ENCODE assay signal across 16 mouse cellular contexts in the genomic region with DNA sequence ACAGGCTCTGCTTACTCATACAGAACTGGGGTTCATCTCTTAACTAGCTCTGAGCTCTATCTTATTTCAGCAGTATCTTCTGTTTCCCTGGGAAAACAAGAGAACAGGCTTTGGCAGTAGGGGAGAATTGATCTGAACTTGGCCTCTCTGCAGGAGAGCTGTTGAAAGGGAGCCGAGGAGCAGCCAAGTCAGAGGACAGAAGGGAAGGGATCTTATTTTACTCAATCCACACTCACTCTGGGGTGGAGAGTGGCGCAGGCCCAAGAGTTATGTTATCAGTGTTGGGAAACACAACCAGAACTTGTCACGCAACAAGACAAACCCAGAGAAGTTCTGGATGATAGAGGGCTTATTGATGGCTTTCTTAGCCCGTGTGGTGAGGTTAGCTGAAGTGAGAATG.
DNase-seq lines count a peak whose midpoint lies in the region; ATAC-seq and TF ChIP-seq lines count a peak whose summit lies in the region.
"Had no signal": no experiment of that assay in that cellular context is flagged by ENCODE, and none has a peak within 500 bp of the region (broad histone marks: within the 10 kb centered on the region; RNA-seq: fewer than 3 reads in every experiment).

No protein-coding gene starts in this region.

- peak; percentile 98 for DNase-seq in heart, adult 11 months
- DNase-seq in gastrocnemius, adult 18-20 months (ENCODE audit: low spot score) = peak; percentile 74
- DNase-seq in heart, postnatal 0 days (ENCODE audit: low spot score) = no peak
- DNase-seq in lung, postnatal 25 days (ENCODE audit: low spot score) = peak; percentile 61
- no peak for DNase-seq in kidney, postnatal 14 days
- DNase-seq: cerebellum, postnatal 14 days; right cerebral cortex, postnatal 25 days had no signal

- H3K4me3 ChIP-seq in heart, embryonic 12.5 days = no peak overlapping the region
- H3K4me3 ChIP-seq in heart, postnatal 0 days (ENCODE audit: low read depth, low read length) = no peak overlapping the region
- H3K4me3 ChIP-seq in forebrain, embryonic 12.5 days (replicated peaks) = no peak overlapping the region
- no peak overlapping the region for H3K4me3 ChIP-seq in hindbrain, embryonic 12.5 days
- H3K4me3 ChIP-seq: midbrain, embryonic 13.5 days; neural tube, embryonic 13.5 days; stomach, embryonic 15.5 days had no signal

- WGBS in heart, embryonic 12.5 days = 37% methylated on average over 4 of the region's 4 CpGs
- WGBS in heart, postnatal 0 days = 29% methylated on average over 4 of the region's 4 CpGs
- 83% methylated on average over 4 of the region's 4 CpGs for WGBS in forebrain, embryonic 12.5 days
- WGBS in hindbrain, embryonic 12.5 days = 83% methylated on average over 4 of the region's 4 CpGs

- H3K36me3 ChIP-seq in heart, embryonic 12.5 days = no peaks in the 10 kb centered on the region
- H3K36me3 ChIP-seq in heart, postnatal 0 days (replicated peaks; ENCODE audit: control insufficient read depth, insufficient read depth, low read length) = no peaks in the 10 kb centered on the region
- H3K36me3 ChIP-seq in forebrain, embryonic 12.5 days (replicated peaks) = no peaks in the 10 kb centered on the region
- H3K36me3 ChIP-seq in hindbrain, embryonic 12.5 days = no peaks in the 10 kb centered on the region
- H3K36me3 ChIP-seq: midbrain, embryonic 13.5 days; neural tube, embryonic 13.5 days; stomach, embryonic 15.5 days had no signal

- H3K27ac ChIP-seq in heart, embryonic 12.5 days (ENCODE audit: poor library complexity, severe bottlenecking) = no peak overlapping the region
- H3K27ac ChIP-seq in heart, postnatal 0 days (ENCODE audit: low read depth) = 0 out of 2 replicates have a peak overlapping the region, but pooled peaks have one; percentile 25
- no peak overlapping the region for H3K27ac ChIP-seq in forebrain, embryonic 12.5 days
- no peak overlapping the region for H3K27ac ChIP-seq in hindbrain, embryonic 12.5 days
- H3K27ac ChIP-seq: hindbrain, embryonic 14.5 days; liver, embryonic 14.5 days; midbrain, embryonic 13.5 days; stomach, embryonic 15.5 days had no signal

- no peak overlapping the region for H3K4me2 ChIP-seq in heart, embryonic 12.5 days
- no peak overlapping the region for H3K4me2 ChIP-seq in heart, postnatal 0 days (ENCODE audit: low read depth, low read length)
- H3K4me2 ChIP-seq in forebrain, embryonic 12.5 days = no peak overlapping the region
- H3K4me2 ChIP-seq in hindbrain, embryonic 12.5 days (replicated peaks) = no peak overlapping the region
- H3K4me2 ChIP-seq: hindbrain, embryonic 14.5 days; midbrain, embryonic 13.5 days; neural tube, embryonic 13.5 days; stomach, embryonic 15.5 days had no signal

- no peaks in the 10 kb centered on the region for H3K9me3 ChIP-seq in heart, embryonic 12.5 days (replicated peaks)
- H3K9me3 ChIP-seq in heart, postnatal 0 days (replicated peaks; ENCODE audit: control insufficient read depth, low read length) = no peaks in the 10 kb centered on the region
- H3K9me3 ChIP-seq in forebrain, embryonic 12.5 days = no peaks in the 10 kb centered on the region
- H3K9me3 ChIP-seq in hindbrain, embryonic 12.5 days (replicated peaks) = no peaks in the 10 kb centered on the region
- H3K9me3 ChIP-seq: midbrain, embryonic 13.5 days; neural tube, embryonic 13.5 days; stomach, embryonic 15.5 days had no signal

- peaks cover 17% of the 10 kb centered on the region; the same call in 1 of the 2 replicates for H3K4me1 ChIP-seq in heart, embryonic 12.5 days (replicated peaks)
- H3K4me1 ChIP-seq in heart, postnatal 0 days (ENCODE audit: control insufficient read depth, insufficient read depth) = peaks cover 6% of the 10 kb centered on the region; the same call in 1 of the 2 replicates
- peaks cover 5% of the 10 kb centered on the region; the same call in 1 of the 2 replicates for H3K4me1 ChIP-seq in forebrain, embryonic 12.5 days
- no peaks in the 10 kb centered on the region; the same call in none of the 2 replicates for H3K4me1 ChIP-seq in hindbrain, embryonic 12.5 days
- H3K4me1 ChIP-seq: stomach, embryonic 15.5 days had no signal

- ATAC-seq in heart, embryonic 12.5 days (ENCODE audit: insufficient number of reproducible peaks, low FRiP score) = no peak
- ATAC-seq in heart, postnatal 0 days (ENCODE audit: insufficient read depth, low read depth) = peak; percentile 53; the same call in 1 of the 2 replicates
- no peak for ATAC-seq in forebrain, embryonic 12.5 days (ENCODE audit: low FRiP score)
- no peak for ATAC-seq in hindbrain, embryonic 12.5 days (ENCODE audit: low FRiP score)
- ATAC-seq: forebrain, embryonic 16.5 days; midbrain, embryonic 13.5 days had no signal

- TF ChIP-seq EP300 in heart, postnatal 0 days (IDR thresholded peaks at IDR 0.05; ENCODE audit: low read depth) = 0 out of 2 replicates have a peak, but pooled peaks have one; percentile 39

- no peak overlapping the region for H3K9ac ChIP-seq in heart, embryonic 12.5 days
- H3K9ac ChIP-seq in heart, postnatal 0 days (replicated peaks; ENCODE audit: low read depth, low read length) = no peak overlapping the region
- no peak overlapping the region for H3K9ac ChIP-seq in forebrain, embryonic 12.5 days
- no peak overlapping the region for H3K9ac ChIP-seq in hindbrain, embryonic 12.5 days
- H3K9ac ChIP-seq: hindbrain, embryonic 14.5 days; liver, embryonic 14.5 days; midbrain, embryonic 13.5 days; neural tube, embryonic 13.5 days; stomach, embryonic 15.5 days had no signal

- peaks cover 7% of the 10 kb centered on the region; the same call in 1 of the 2 replicates for H3K27me3 ChIP-seq in heart, embryonic 12.5 days (replicated peaks)
- H3K27me3 ChIP-seq in heart, postnatal 0 days (ENCODE audit: control insufficient read depth, insufficient read depth, low read length) = no peaks in the 10 kb centered on the region
- 0 out of 2 replicates have a peak, but pooled peaks cover 9% of the 10 kb centered on the region for H3K27me3 ChIP-seq in forebrain, embryonic 12.5 days
- no peaks in the 10 kb centered on the region for H3K27me3 ChIP-seq in hindbrain, embryonic 12.5 days
- H3K27me3 ChIP-seq: stomach, embryonic 15.5 days had no signal

- TF ChIP-seq CTCF in heart, postnatal 0 days (IDR thresholded peaks at IDR 0.05; ENCODE audit: low read depth) = no peak

Comparison
In these comparisons a context has a peak if more than half of its experiments do, and no peak if none do; other contexts are left out.
1. DNase-seq: peak in heart, adult 11 months (single experiment), gastrocnemius, adult 18-20 months (single experiment) and lung, postnatal 25 days (single experiment); none in heart, postnatal 0 days (single experiment) and kidney, postnatal 14 days (single experiment).